Mouse (Mus musculus) thymus, adult 2 months (tissue): ENCODE results near the gene Morn5.

Experiments used
- CTCF ChIP-seq: fragments of 200-500 bp; IDR thresholded peaks from 2 replicates; pipeline ENCODE4 v1.5.1; 2012; ENCODE audit warnings: mild to moderate bottlenecking, control low read depth, low read length, moderate library complexity, borderline replicate concordance; ENCODE audit not compliant: control insufficient read depth, poor library complexity, insufficient read depth; ENCODE audit errors: extremely low read depth
- POLR2A ChIP-seq: fragments of 200-500 bp; IDR thresholded peaks from 2 replicates; pipeline ENCODE4 v1.6.1; 2012; ENCODE audit warnings: mild to moderate bottlenecking, low read length, control low read depth, moderate library complexity; ENCODE audit not compliant: control insufficient read depth, poor library complexity, insufficient read depth; ENCODE audit errors: extremely low read depth

- TF ChIP-seq CTCF (no peak), POLR2A (no peak)
Observed at GRCm38 (mm10) chr2:36077160-36077761, 28.0 kb downstream of the Morn5 start.
